Mouse (Mus musculus): Measurements from ENCODE around the gene Rad51d.
A peak's percentile ranks its signal among the peaks of the same experiment; 100 is the strongest.
"Not testable (repeated sequence)": the region's sequence is repeated elsewhere in the genome, so short reads cannot be mapped to it uniquely, and the experiment has no call there.

Rad51d gene

GRCm38 (mm10) chr11:82890342-82890762 lies at the start of gene Rad51d:
Gene Rad51d (minus strand): TSS chr11:82890614.
- peak; percentile 90 to 92 for DNase-seq (ENCODE audit: low spot score in 2 of 2)

- DNase-seq (ENCODE audit: low spot score in 2 of 2): no peak
Observed at GRCm38 (mm10) chr11:82933186-82933585, 42.8 kb upstream of the Rad51d start.

- not testable (repeated sequence) for DNase-seq (ENCODE audit: low spot score in 2 of 2)
Observed at GRCm38 (mm10) chr11:82931671-82932450, 41.4 kb upstream of the Rad51d start.

- not testable (repeated sequence) for DNase-seq (ENCODE audit: low spot score in 2 of 2)
Observed at GRCm38 (mm10) chr11:82931161-82931560, 40.7 kb upstream of the Rad51d start.

GRCm38 (mm10) chr11:82930391-82930955 lies 40.1 kb upstream of the Rad51d start:
- not testable (repeated sequence) for DNase-seq (ENCODE audit: low spot score in 2 of 2)

- no peak for DNase-seq (ENCODE audit: low spot score in 2 of 2)
Observed at GRCm38 (mm10) chr11:82929633-82929950, 39.2 kb upstream of the Rad51d start.

- no peak for DNase-seq (ENCODE audit: low spot score in 2 of 2)
Observed at GRCm38 (mm10) chr11:82928897-82929632, 38.7 kb upstream of the Rad51d start.

- not testable (repeated sequence) for DNase-seq (ENCODE audit: low spot score in 2 of 2)
Observed at GRCm38 (mm10) chr11:82923910-82924309, 33.5 kb upstream of the Rad51d start.

GRCm38 (mm10) chr11:82921691-82922090 lies 31.3 kb upstream of the Rad51d start:
- no peak for DNase-seq (ENCODE audit: low spot score in 2 of 2)

- DNase-seq (ENCODE audit: low spot score in 2 of 2): no peak
Observed at GRCm38 (mm10) chr11:82920768-82921167, 30.4 kb upstream of the Rad51d start.

GRCm38 (mm10) chr11:82914711-82915352 lies 24.4 kb upstream of the Rad51d start:
- DNase-seq (ENCODE audit: low spot score in 2 of 2): peak; percentile 37 to 67

GRCm38 (mm10) chr11:82910679-82911389 lies 20.4 kb upstream of the Rad51d start:
- DNase-seq (ENCODE audit: low spot score in 2 of 2): no peak

GRCm38 (mm10) chr11:82910250-82910649 lies 19.8 kb upstream of the Rad51d start, which contains the start of gene Unc45b:
Gene Unc45b (plus strand): TSS chr11:82910550.
- no peak for DNase-seq (ENCODE audit: low spot score in 2 of 2)

GRCm38 (mm10) chr11:82908608-82908989 lies 18.2 kb upstream of the Rad51d start:
- no peak for DNase-seq (ENCODE audit: low spot score in 2 of 2)

GRCm38 (mm10) chr11:82907651-82908607 lies 17.5 kb upstream of the Rad51d start, which contains the start of gene Nle1:
Gene Nle1 (minus strand): TSS chr11:82908411.
- DNase-seq (ENCODE audit: low spot score in 2 of 2): peak; percentile 88 to 93

- DNase-seq (ENCODE audit: low spot score in 2 of 2): no peak
Observed at GRCm38 (mm10) chr11:82905816-82906215, 15.4 kb upstream of the Rad51d start.

GRCm38 (mm10) chr11:82904952-82905351 lies 14.5 kb upstream of the Rad51d start:
- DNase-seq (ENCODE audit: low spot score in 2 of 2): no peak

- no peak for DNase-seq (ENCODE audit: low spot score in 2 of 2)
Observed at GRCm38 (mm10) chr11:82901606-82902310, 11.3 kb upstream of the Rad51d start.

GRCm38 (mm10) chr11:82899720-82900119 lies 9.3 kb upstream of the Rad51d start:
- DNase-seq (ENCODE audit: low spot score in 2 of 2): no peak

- no peak for DNase-seq (ENCODE audit: low spot score in 2 of 2)
Observed at GRCm38 (mm10) chr11:82897478-82897877, 7.1 kb upstream of the Rad51d start.
